Mouse (Mus musculus): ENCODE measurements around the gene Spint2.

The Spint2 gene

GRCm38 (mm10) chr7:29304463-29305262, 23.0 kb upstream of the Spint2 start:
- DNase-seq (ENCODE audit: low spot score in 2 of 2) = peak in 1 of 2 experiments; percentile 47

GRCm38 (mm10) chr7:29303738-29304462, 22.2 kb upstream of the Spint2 start, which contains the start of gene Dpf1:
Dpf1 (plus strand) TSS chr7:29303951.
- DNase-seq (ENCODE audit: low spot score in 2 of 2) = peak; percentile 90 to 91

- no peak for DNase-seq (ENCODE audit: low spot score in 2 of 2)
These were observed 20.9 kb upstream of the Spint2 start for GRCm38 (mm10) chr7:29302641-29303040.

GRCm38 (mm10) chr7:29301127-29301566, 19.4 kb upstream of the Spint2 start:
- DNase-seq (ENCODE audit: low spot score in 2 of 2) = peak in 1 of 2 experiments; percentile 61

GRCm38 (mm10) chr7:29296998-29297397, 15.3 kb upstream of the Spint2 start:
- peak in 1 of 2 experiments; percentile 53 for DNase-seq (ENCODE audit: low spot score in 2 of 2)

- no peak for DNase-seq (ENCODE audit: low spot score in 2 of 2)
These were observed 14.3 kb upstream of the Spint2 start for GRCm38 (mm10) chr7:29295861-29296647.

- no peak for DNase-seq (ENCODE audit: low spot score in 2 of 2)
These were observed 12.5 kb upstream of the Spint2 start for GRCm38 (mm10) chr7:29294111-29294761.

GRCm38 (mm10) chr7:29293131-29294065, 11.7 kb upstream of the Spint2 start:
- no peak for DNase-seq (ENCODE audit: low spot score in 2 of 2)

GRCm38 (mm10) chr7:29292458-29293098, 10.9 kb upstream of the Spint2 start:
- no peak for DNase-seq (ENCODE audit: low spot score in 2 of 2)

- no peak for DNase-seq (ENCODE audit: low spot score in 2 of 2)
These were observed 10.1 kb upstream of the Spint2 start for GRCm38 (mm10) chr7:29291616-29292457.

- no peak for DNase-seq (ENCODE audit: low spot score in 2 of 2)
These were observed 9.2 kb upstream of the Spint2 start for GRCm38 (mm10) chr7:29290691-29291485.

- DNase-seq (ENCODE audit: low spot score in 2 of 2) = no peak
These were observed 8.1 kb upstream of the Spint2 start for GRCm38 (mm10) chr7:29289856-29290255.

- DNase-seq (ENCODE audit: low spot score in 2 of 2) = peak in 1 of 2 experiments; percentile 50
These were observed 7.4 kb upstream of the Spint2 start, which contains the start of gene Ppp1r14a for GRCm38 (mm10) chr7:29288942-29289638. Ppp1r14a (plus strand) TSS chr7:29289308.

GRCm38 (mm10) chr7:29288079-29288478, 6.4 kb upstream of the Spint2 start:
- no peak for DNase-seq (ENCODE audit: low spot score in 2 of 2)

- no peak for DNase-seq (ENCODE audit: low spot score in 2 of 2)
These were observed 5.8 kb upstream of the Spint2 start for GRCm38 (mm10) chr7:29287481-29287880.

GRCm38 (mm10) chr7:29284523-29284922, 2.8 kb upstream of the Spint2 start:
- DNase-seq (ENCODE audit: low spot score in 2 of 2) = no peak

- no peak for DNase-seq (ENCODE audit: low spot score in 2 of 2)
These were observed 2.2 kb upstream of the Spint2 start for GRCm38 (mm10) chr7:29283876-29284275.
